Mouse (Mus musculus): Measurements from ENCODE around the gene Ldah. TPM values are rescaled to one million over a fixed set of nuclear protein-coding genes. Genes with fewer than 3 reads are reported as not detected.

The Ldah gene
- polyA plus RNA-seq, 3 experiments from 2014 or later = 100 to 119 (median 109) TPM

DNA sequence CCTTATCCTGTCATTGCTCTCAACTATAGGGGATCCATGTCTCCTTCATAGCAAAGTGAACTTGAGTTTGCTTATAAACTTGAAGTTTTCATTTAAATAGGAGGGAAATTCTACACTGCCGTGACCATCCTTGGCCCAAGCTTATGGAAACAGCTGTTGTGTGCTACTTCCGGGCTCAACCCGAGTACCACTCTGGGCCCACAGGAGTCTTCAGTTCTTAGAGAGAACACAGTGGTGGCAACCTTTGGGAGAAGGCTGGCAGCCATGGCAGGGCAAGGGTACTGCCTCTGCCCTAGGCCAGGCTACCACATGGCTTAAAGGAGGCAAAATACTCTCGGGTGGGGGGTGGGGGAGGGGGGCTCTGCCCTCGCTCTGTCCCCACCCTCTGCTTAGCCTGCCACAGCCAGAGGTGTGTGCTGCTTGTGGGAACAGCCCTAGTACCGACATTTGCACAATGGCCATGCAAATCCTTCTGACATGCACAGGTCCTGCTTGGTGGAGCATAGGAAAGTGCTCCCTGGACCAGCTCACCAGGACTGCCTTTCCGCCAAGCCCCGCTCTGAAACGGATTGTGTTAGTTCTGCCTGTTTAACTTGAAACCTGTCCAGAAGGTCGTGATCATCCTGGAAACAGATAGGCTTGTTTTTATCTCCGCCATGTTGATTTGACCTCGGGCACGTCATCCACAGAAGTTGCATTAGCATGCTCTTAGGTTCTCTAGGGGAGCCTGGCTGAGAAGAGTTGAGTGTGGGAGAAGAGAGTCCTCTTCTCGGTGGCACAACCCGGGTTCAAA lies 73.5 kb downstream of the Ldah start:
- ATAC-seq = no peak

DNA sequence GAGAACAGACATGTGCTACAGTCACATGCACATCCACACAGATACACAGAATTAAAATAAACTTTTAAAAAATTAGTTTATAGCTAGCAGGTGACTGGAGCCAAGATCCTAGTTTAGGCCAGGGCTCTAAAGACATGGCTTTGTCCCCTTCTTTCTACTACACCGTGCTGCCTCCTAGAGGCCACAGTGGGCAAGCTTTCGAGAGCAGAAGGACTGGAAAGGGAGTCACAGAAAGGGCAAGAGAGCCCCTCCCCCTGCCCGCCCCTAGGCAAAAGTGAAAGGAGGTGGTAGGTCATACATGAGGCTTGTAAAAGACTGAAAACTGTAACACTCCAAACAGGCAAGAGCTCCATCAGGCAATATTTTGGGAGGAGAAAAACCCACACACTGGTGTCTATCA lies 80.1 kb downstream of the Ldah start:
- no peak for ATAC-seq

DNA sequence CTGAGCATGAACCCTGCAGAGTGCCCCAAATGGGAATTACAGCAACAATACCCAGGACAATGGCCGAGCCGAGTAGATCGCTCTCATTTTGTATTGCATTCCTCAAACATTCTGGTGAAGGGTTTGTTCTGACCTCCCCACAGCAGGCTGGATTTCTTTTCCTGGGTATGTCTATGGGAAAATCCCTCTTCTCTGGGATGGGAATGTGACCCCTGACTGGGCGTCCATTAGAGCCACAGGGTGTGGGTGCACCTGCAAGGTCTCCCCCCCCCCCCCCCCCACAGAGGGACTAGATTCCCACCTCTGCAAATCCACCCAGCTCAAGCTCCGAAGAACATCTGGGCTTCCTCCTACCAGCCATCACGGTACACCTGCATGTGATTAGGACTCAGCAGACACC lies 81.2 kb downstream of the Ldah start:
- no peak for ATAC-seq

- no peak for ATAC-seq
Measured at GRCm38 (mm10) chr12:8289499-8289898, 81.6 kb downstream of the Ldah start.

DNA sequence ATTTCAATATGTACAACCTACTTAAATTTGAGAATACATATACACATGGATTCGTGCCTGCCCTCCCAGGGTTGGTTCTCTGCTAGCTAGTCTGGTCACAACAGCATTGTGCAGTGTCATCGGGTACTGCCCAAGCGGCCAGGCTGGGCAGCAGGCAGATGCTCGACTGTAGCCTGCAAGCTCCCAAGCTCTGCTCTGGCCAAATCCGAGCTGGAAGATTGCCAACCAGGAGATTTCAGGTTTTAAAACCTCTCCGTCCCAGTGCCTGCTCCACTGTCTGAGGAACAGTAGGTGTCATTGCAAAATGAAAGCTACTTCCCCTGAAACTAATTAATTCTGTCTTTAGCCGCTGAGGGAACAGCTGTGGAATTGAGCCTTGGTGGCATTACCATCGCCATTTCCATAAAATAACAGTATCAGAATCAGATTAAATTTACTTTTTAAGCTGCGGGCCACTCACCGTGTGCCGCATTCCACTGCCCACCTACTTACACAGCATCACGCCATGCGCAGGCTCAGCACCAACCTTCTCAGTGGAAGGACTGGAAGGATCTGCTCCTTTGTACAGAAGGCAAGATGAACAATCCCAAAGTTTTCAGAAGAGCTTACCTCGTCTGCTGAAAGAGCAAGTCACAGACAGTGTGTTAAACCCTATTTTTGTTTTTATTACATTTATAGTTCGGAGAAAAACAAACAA lies 83.4 kb downstream of the Ldah start:
- ATAC-seq = no peak

DNA sequence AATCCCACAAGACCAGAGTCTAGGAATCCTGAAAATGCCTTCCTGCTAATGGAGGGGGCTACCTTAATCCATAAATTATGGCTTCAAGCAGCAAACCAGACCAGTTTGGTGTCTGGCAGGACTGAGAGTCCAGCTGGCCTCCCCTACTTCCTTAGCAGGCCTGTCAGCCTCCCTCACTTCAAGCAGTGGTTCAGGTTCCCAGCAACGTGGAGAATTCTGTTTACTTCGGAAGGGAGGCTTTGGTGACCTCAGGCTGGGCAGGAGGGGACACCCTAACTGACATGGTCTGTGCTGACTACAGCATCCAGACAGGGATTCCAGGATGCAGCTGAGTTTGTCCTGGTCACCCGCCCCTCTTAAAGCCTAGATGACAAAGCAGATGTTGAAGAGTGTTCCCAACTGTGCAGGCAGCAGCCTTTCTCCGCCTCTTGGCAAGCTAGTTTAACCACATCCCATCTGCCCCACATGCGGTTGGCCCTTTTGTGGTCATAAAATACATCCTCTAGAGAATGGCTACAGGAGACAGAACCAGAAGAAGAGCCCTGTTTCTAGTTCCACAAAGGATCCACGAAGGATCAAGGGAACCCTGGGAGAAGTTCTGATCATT lies 87.5 kb downstream of the Ldah start:
- no peak for ATAC-seq

DNA sequence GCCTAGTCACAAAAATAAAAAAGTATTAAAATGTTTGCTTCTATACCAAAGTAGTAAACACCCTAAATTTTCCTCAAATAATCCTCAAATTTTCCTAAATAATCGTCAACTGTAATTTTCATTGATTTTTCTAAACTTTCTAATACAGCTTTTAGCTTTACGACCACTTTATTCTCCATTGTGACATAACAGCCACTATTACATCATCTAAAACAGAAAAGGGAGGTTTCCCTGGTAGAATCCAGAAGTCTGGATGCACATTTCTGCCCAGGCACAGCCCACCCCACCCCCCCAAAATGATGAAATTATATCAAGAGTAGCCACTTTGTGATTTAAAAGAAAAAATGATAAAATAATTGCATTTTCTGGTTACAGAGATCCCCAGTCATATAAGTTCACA lies 88.2 kb downstream of the Ldah start:
- ATAC-seq = no peak

GRCm38 (mm10) chr12:8297586-8298214 lies 89.8 kb downstream of the Ldah start:
- ATAC-seq = no peak

GRCm38 (mm10) chr12:8298361-8299142 lies 90.6 kb downstream of the Ldah start:
- no peak for ATAC-seq

DNA sequence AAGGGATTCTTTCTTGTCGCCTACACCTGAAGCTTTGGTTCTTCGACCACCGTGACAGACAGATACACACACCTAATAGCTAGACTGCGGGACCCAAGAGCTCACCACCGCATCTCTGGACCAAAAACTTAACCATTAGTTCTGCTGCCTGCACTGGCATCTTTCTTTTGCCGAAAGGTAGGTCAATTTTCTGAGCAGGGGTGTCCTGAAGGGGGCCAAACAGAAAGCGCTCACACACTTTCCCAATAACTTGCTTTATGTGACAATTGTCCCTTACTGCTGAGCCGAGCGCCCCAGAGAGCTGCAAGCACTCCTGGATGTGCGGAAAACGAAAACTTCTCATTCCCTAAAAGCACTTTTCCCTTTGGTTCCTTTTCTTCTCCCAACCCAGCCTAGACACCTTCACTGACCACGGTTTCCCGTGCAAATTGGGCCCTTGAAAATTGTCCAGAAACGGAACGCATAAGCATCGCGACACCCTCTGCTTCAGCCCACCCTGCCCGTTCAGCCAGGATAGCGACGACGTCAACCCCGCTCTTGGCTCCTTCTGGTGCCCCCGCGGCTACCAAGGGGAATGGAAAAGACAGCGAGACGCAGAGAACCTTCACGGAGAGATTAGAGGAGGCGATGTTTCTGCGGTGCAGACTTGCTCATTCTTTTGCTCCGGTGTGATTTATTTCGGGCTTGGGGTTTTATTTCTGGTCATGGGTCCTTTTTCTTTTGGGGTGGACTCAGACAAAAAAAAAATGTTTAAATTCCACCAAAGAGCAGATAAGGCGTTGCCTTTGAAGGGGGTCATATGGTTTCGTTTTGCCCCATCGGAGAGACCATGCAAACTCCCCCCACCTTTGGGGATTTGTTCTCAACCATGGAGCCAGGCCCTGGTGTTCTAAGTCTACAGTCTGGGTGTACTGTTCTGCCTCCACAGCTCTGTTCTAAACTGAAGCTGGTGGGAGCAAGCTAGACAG lies 91.5 kb downstream of the Ldah start:
- ATAC-seq = no peak

DNA sequence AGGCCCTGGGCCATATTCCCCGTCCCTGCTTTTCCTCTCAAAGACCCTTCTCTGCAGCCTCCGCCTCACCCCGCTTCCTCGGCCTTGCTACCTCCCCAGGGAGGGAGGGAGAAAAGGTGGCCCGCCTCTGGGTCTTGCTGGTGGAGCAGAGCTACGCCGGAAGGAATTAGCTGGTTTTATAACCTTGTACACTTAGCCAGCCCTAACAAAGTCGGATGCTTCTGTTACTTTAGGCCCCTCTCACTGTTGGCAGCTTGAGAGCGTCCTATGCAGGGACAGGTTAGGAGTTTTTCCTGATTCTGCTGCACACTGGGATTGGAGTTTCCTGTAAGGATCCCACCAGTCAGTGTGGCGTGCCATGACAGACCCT lies 92.2 kb downstream of the Ldah start:
- ATAC-seq = no peak

- ATAC-seq = no peak
Measured at GRCm38 (mm10) chr12:8300521-8300920, 92.6 kb downstream of the Ldah start.

DNA sequence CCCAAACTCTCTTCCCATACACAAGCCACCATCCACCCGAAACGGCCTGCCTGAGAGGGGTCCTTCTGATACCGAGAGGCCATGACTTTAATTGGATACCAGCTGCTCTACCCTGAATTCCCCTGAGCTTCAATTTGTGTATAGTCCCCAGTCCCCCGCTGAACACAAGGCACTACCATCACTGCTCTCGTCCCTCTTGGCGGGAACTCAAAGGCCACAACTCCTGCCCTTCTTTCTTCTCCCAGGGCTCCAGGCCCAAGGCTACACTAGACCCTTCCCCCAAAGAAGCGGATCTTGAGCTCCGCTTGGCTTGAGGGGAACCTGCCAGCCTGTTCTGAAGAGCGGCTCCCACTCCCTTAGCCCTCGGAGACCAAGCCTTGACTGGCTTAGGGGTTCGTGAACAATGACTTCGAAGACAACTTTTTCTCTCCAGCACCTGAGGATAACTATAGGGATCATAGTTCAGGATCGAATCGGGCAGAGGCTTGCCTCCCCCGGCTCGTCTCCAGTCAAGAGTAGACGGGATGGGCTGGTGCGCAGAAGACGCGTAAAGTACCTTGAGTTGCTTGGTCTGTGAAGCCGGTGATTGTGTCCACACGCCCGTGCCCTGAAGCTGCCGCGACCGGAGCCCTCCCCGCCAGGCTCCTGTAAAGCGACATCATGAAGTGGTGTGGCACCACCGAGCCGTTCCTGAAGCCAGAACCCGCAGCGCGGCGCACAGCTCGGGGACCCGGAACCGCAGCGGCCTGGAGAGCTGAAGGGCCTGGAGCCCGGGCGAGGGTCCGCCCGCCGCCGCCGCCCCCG lies 93.3 kb downstream of the Ldah start:
- no peak for ATAC-seq

- no peak for ATAC-seq
Measured at GRCm38 (mm10) chr12:8301841-8302431, 94.0 kb downstream of the Ldah start, which contains the start of gene Gdf7. Gdf7 (minus strand) TSS chr12:8301954.

GRCm38 (mm10) chr12:8305258-8305657 lies 97.4 kb downstream of the Ldah start:
- no peak for ATAC-seq

- peak; percentile 62 for ATAC-seq
Measured at GRCm38 (mm10) chr12:8306432-8306831, 98.5 kb downstream of the Ldah start.

DNA sequence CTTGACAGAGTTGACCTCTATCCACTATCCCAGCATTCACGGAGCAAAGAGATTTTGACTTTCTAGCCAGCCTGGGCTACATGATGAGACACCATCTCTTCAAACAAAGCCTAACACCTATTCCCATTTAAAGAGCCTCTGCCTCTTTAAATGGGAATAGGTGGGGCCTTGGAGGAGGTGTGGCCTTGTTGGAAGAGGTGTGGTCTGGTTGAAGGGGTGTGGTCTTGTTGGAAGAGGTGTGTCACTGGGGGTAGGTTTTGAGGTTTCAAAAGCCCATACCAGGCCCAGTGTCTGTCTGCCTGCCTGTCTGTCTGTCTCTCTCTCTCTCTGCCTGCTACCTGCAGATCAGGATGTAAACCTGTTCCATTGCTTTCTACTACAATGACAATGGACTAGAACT lies 99.0 kb downstream of the Ldah start:
- peak; percentile 45 for ATAC-seq

- ATAC-seq = no peak
Measured at GRCm38 (mm10) chr12:8310992-8311391, 103.1 kb downstream of the Ldah start.

GRCm38 (mm10) chr12:8312266-8312665 lies 104.4 kb downstream of the Ldah start:
- ATAC-seq = no peak

GRCm38 (mm10) chr12:8313270-8313771 lies 105.4 kb downstream of the Ldah start, which contains the start of gene Hs1bp3:
Hs1bp3 (plus strand) TSS chr12:8313432.
- ATAC-seq = peak; percentile 90
